Mouse (Mus musculus) embryonic facial prominence, embryonic 10.5 days (tissue): ENCODE data around the gene Lasp1. TPM values are rescaled to one million over a fixed set of nuclear protein-coding genes. Genes with fewer than 3 reads are reported as not detected.
"Not testable (repeated sequence)": the region's sequence is repeated elsewhere in the genome, so short reads cannot be mapped to it uniquely, and the experiment has no call there.

Experiments
- DNase-seq: peaks from one replicate; pipeline ENCODE4 v3.0.0-alpha.2; 2017; ENCODE audit warnings: low spot score
- H3K27ac ChIP-seq: fragments of 300-500 bp; sonication (generic); replicated peaks from 2 replicates; pipeline ENCODE4 v1.5.1; 2016; ENCODE audit warnings: mild to moderate bottlenecking
- H3K27me3 ChIP-seq: fragments of 300-500 bp; sonication (generic); replicated peaks from 2 replicates; pipeline ENCODE4 v1.6.1; 2016; ENCODE audit warnings: low read depth, mild to moderate bottlenecking; ENCODE audit not compliant: poor library complexity, severe bottlenecking
- H3K36me3 ChIP-seq: fragments of 300-500 bp; sonication (generic); replicated peaks from 2 replicates; pipeline ENCODE4 v1.6.1; 2016; ENCODE audit warnings: mild to moderate bottlenecking, moderate library complexity
- H3K4me1 ChIP-seq: fragments of 300-500 bp; sonication (generic); 2 replicates; pipeline ENCODE4 v1.6.1; 2016
- H3K4me3 ChIP-seq: fragments of 300-500 bp; sonication (generic); 2 replicates; pipeline ENCODE4 v1.5.1; 2016; ENCODE audit warnings: mild to moderate bottlenecking, moderate library complexity
- H3K9me3 ChIP-seq: fragments of 300-500 bp; sonication (generic); 2 replicates; pipeline ENCODE4 v1.6.1; 2016; ENCODE audit warnings: mild to moderate bottlenecking
- WGBS: fragments of 180-500 bp; shearing (Covaris S2); methylation state at CpG from one replicate; pipeline ENCODE4 v1.1.7; 2016; 5-methylcytosine and 5-hydroxymethylcytosine counted together
- polyA plus RNA-seq: library from polyadenylated mRNA; unstranded; fragments of >200 nt; fragmentation: Nextera tagmentation; extraction: Ambion mirVana; gene quantifications from 2 replicates; pipeline ENCODE4 v1.2.1, GENCODE M21; 2016

Lasp1 gene
- polyA plus RNA-seq, 1 experiment from 2014 or later = 98.7 TPM

GRCm38 (mm10) chr11:97825971-97826370 is 27.2 kb downstream of the Lasp1 start:
- H3K9me3 ChIP-seq = no peaks in the 10 kb centered on the region
- 90% methylated on average over 9 of the region's 9 CpGs for WGBS
- peaks cover 92% of the 10 kb centered on the region for H3K36me3 ChIP-seq
- H3K27me3 ChIP-seq = no peaks in the 10 kb centered on the region
- H3K27ac ChIP-seq = 0 out of 2 replicates have a peak overlapping the region, but pooled peaks have one; percentile 24
- peaks cover 22% of the 10 kb centered on the region for H3K4me1 ChIP-seq
- DNase-seq = no peak
- no peak overlapping the region for H3K4me3 ChIP-seq

GRCm38 (mm10) chr11:97826414-97826813 is 27.6 kb downstream of the Lasp1 start:
- H3K27me3 ChIP-seq = no peaks in the 10 kb centered on the region
- peaks cover 22% of the 10 kb centered on the region for H3K4me1 ChIP-seq
- no peak for DNase-seq
- H3K36me3 ChIP-seq = peaks cover 90% of the 10 kb centered on the region
- no peak overlapping the region for H3K4me3 ChIP-seq
- 0 out of 2 replicates have a peak overlapping the region, but pooled peaks have one; percentile 24 for H3K27ac ChIP-seq
- H3K9me3 ChIP-seq = no peaks in the 10 kb centered on the region
- 83% methylated on average over 7 of the region's 7 CpGs for WGBS

DNA sequence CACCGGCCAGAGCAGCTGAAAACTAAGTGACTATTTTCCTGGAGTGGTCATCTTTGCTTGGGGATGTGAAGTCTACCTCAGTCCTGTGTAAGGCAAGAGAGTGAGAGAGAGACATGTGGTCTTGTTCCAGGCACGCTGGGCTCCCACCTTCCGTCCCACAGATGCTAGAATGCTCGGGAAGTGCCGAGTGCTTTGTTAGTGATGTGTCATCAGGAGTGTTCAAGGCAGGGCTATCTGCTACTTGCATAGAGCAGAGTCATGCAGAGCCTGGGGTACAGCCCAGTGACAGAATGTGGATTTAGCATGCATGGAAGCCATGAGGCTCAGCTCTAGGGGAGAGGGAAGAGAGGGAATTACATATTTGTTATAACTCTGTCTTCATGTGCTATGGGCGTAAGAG is 28.9 kb downstream of the Lasp1 start:
- 91% methylated on average over 6 of the region's 6 CpGs for WGBS
- H3K4me3 ChIP-seq = no peak overlapping the region
- H3K36me3 ChIP-seq = peaks cover 95% of the 10 kb centered on the region
- H3K9me3 ChIP-seq = no peaks in the 10 kb centered on the region
- peak overlapping the region; percentile 10; the same call in 1 of the 2 replicates for H3K27ac ChIP-seq
- no peak for DNase-seq
- H3K27me3 ChIP-seq = no peaks in the 10 kb centered on the region
- peaks cover 20% of the 10 kb centered on the region for H3K4me1 ChIP-seq

DNA sequence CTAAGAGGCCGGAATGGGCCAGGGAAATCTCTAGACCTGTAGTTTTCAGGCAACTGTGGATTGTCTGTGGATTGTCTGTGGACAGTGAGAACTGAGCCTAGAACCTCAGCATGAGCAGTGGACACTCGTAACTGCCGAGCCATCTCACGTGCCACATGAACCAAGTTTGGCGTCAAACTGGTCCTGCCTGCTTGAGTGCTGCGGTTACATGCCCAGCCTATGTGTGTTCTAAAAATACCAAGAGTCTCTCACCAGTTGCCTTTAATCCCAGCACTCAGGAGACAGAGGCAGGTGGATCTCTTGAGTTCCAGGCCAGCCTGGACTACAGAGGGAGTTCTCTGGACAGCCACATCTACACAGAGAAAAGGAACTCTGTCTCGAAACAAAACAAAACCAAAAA is 30.6 kb downstream of the Lasp1 start:
- H3K36me3 ChIP-seq = peaks cover 94% of the 10 kb centered on the region

DNA sequence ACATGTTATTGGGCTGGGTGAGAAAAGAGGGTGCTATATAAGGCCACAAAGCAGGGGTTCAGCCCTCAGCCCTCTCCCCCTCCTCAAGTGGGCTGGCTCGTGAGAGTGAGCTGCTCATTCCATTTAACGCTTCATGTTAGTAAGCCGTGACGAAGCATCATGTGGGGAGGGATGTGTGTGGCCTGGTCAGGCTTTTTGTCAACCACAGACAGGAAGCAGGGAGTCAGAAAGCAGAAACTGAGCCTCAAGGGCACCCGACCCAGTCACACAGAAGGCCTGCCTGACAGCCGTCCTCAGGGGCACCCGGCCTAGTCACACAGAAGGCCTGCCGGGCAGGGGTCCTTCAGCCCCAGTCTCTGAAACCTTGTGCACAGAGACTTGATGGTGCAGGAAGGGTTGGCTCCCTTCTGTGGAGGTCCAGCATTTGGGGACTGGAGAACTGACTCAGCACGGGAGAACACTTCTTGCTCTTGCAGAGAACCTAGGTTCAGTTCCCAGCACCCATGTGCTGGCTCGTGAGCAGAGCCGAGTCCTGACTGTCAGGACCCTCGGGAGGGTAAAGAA is 31.2 kb downstream of the Lasp1 start:
- no peaks in the 10 kb centered on the region for H3K27me3 ChIP-seq
- H3K27ac ChIP-seq = no peak overlapping the region
- no peaks in the 10 kb centered on the region for H3K9me3 ChIP-seq
- WGBS = 83% methylated on average over 12 of the region's 12 CpGs
- H3K4me1 ChIP-seq = peaks cover 10% of the 10 kb centered on the region; the same call in 1 of the 2 replicates
- no peak for DNase-seq
- H3K36me3 ChIP-seq = peaks cover 94% of the 10 kb centered on the region
- no peak overlapping the region for H3K4me3 ChIP-seq

More for the DNA sequence above, 30.6 kb downstream of the Lasp1 start:
- WGBS = 97% methylated on average over 7 of the region's 7 CpGs
- H3K9me3 ChIP-seq = no peaks in the 10 kb centered on the region
- H3K27ac ChIP-seq = no peak overlapping the region
- no peak overlapping the region for H3K4me3 ChIP-seq
- no peaks in the 10 kb centered on the region for H3K27me3 ChIP-seq
- peaks cover 12% of the 10 kb centered on the region for H3K4me1 ChIP-seq
- no peak for DNase-seq

- H3K27ac ChIP-seq = no peak overlapping the region
- WGBS = 86% methylated on average over 6 of the region's 6 CpGs
- no peak for DNase-seq
- no peaks in the 10 kb centered on the region for H3K9me3 ChIP-seq
- H3K36me3 ChIP-seq = peaks cover 94% of the 10 kb centered on the region
- peaks cover 10% of the 10 kb centered on the region; the same call in 1 of the 2 replicates for H3K4me1 ChIP-seq
- no peak overlapping the region for H3K4me3 ChIP-seq
- H3K27me3 ChIP-seq = no peaks in the 10 kb centered on the region
These were observed 31.7 kb downstream of the Lasp1 start for GRCm38 (mm10) chr11:97830501-97830900.

DNA sequence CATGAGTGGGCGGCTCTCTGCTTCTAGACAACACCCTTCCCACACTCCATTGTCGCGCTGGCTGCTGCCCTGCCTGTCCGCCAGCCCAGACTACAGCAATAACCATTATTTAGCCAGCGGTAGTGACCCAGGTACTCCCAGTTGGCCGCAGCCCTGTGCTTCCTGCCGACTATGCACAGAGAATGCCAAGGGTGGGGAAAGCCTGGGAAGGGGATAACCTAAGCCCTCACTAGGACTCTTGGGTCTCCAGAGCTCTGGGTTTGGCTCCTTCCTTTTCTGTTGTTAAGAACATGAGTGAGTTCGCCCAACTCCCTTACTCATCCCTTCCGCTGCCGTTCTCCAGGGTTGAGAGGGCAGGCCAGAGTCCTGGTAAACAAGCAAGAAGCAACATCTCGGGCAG is 33.2 kb downstream of the Lasp1 start:
- Histone ChIP-seq H3K36me3 (peaks cover 94% of the 10 kb centered on the region), H3K27me3 (no peaks in the 10 kb centered on the region), H3K4me3 (no peak overlapping the region), H3K27ac (no peak overlapping the region), H3K9me3 (no peaks in the 10 kb centered on the region), H3K4me1 (0 out of 2 replicates have a peak, but pooled peaks cover 2% of the 10 kb centered on the region)
- no peak for DNase-seq
- 88% methylated on average over 11 of the region's 11 CpGs for WGBS

- Histone ChIP-seq H3K4me3 (no peak overlapping the region), H3K27ac (no peak overlapping the region), H3K27me3 (no peaks in the 10 kb centered on the region), H3K36me3 (peaks cover 93% of the 10 kb centered on the region), H3K9me3 (no peaks in the 10 kb centered on the region), H3K4me1 (0 out of 2 replicates have a peak, but pooled peaks cover 2% of the 10 kb centered on the region)
- WGBS = 81% methylated on average over 15 of the region's 15 CpGs
- no peak for DNase-seq
These were observed 34.6 kb downstream of the Lasp1 start for GRCm38 (mm10) chr11:97833352-97833751.

DNA sequence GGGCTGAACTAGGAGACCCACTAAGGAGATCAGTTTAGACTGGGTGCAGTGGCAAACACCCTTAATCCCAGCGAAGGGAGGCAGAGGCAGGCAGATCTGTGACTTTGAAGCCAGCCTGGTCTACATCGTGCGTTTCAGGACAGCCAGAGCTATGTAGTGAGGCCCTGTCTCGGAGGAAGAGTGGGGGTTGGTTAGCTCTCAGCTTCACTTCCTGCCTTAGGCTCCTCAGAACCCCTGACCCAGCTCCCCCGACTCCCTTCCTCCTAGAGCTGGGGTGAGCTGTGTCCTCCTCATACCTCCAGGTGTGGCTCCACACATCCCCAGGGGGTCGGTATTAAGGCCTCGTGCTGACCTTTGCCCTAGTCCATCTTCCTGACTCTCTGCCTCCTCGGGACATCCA is 37.7 kb downstream of the Lasp1 start:
- 48% methylated on average over 8 of the region's 8 CpGs for WGBS
- no peak for DNase-seq
- Histone ChIP-seq H3K27me3 (no peaks in the 10 kb centered on the region), H3K36me3 (peaks cover 64% of the 10 kb centered on the region), H3K27ac (no peak overlapping the region), H3K4me1 (peaks cover 16% of the 10 kb centered on the region), H3K4me3 (no peak overlapping the region), H3K9me3 (no peaks in the 10 kb centered on the region)

DNA sequence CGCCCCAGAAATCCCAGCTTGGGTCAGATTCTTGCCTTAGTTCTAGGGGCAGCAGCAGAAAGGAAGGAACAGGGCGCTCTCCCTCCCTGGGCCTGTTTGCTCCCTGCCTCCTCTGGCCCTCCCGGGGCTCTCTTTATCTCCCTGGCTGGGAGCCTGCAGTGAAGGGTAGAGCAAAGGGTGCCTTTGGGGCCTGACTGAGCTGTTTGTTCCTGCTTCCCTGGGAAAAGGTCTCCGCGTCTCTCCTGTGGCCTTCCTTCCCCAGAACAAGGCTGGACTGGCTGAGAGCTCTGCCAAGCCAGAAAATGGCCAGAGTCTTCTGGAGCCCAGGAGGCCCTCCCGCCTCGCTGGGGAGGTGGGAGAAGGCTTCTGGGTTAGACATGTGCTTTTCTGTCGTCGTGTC is 38.3 kb downstream of the Lasp1 start:
- H3K27ac ChIP-seq, H3K9me3 ChIP-seq, DNase-seq, H3K27me3 ChIP-seq, H3K4me3 ChIP-seq: not testable (repeated sequence)
- Histone ChIP-seq H3K36me3 (peaks cover 59% of the 10 kb centered on the region), H3K4me1 (peaks cover 21% of the 10 kb centered on the region)
- 80% methylated on average over 9 of the region's 9 CpGs for WGBS

DNA sequence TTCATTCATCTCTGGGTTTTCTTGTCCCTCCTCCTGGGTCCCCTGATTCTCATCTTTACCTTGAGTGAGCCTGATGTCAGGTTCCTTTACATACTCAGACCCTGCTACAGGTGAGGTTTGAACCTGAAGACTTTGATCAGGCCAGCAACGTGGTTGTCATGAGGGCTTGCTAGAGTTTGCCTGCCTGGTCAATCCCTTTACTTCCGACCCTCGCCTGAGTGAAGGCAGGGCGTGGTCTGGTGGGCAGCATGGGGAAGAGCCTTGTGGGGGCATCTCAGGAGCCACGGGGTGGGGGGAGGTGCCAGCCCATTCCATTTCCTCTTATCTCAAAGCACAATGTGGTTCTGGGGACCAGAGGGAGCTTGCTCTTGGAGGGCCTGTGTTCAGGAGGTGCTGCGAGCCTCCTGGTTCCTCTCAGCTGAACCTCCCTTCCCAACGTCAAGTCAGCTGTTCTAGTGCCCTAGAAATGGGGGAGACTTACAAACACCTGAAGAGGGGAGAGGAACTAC is 38.9 kb downstream of the Lasp1 start:
- WGBS = 88% methylated on average over 7 of the region's 7 CpGs
- no peak overlapping the region for H3K4me3 ChIP-seq
- H3K36me3 ChIP-seq = peaks cover 53% of the 10 kb centered on the region
- no peaks in the 10 kb centered on the region for H3K9me3 ChIP-seq
- no peaks in the 10 kb centered on the region for H3K27me3 ChIP-seq
- peaks cover 26% of the 10 kb centered on the region for H3K4me1 ChIP-seq
- DNase-seq = no peak
- H3K27ac ChIP-seq = no peak overlapping the region

- H3K4me3 ChIP-seq = peak overlapping the region; percentile 27
- H3K9me3 ChIP-seq = no peaks in the 10 kb centered on the region
- no peak for DNase-seq
- H3K27me3 ChIP-seq = no peaks in the 10 kb centered on the region
- peaks cover 26% of the 10 kb centered on the region for H3K4me1 ChIP-seq
- WGBS = 46% methylated on average over 10 of the region's 10 CpGs
- H3K27ac ChIP-seq = peak overlapping the region; percentile 61
- peaks cover 49% of the 10 kb centered on the region for H3K36me3 ChIP-seq
These were observed 40.1 kb downstream of the Lasp1 start for GRCm38 (mm10) chr11:97838779-97839440.
